Mouse (Mus musculus): ENCODE results near the gene Papln. TPM values are rescaled to one million over a fixed set of nuclear protein-coding genes. Genes with fewer than 3 reads are reported as not detected.

The Papln gene
- polyA plus RNA-seq, 1 experiment from 2014 or later, result 0.36 TPM

DNA sequence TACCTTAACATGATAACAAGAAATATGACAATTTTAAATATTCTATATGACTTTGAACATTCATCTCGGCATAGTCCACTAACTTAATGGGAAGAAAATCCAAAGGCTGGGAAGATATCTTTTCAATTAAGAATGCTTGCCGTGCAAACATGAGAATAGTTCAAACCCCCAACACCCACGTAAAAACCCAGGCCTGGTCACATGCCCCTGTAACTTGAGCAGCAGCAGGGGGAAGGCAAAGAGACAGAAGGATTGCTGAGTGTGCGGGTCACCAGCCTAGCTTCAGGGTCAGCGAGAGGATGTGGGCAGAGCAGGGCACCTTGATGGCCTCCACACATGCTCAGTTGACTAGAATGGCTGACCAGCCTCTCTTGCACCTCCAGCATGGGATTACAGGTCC lies 21.7 kb upstream of the Papln start:
- WGBS, result 51% methylated on average over 5 of the region's 5 CpGs
- Histone ChIP-seq H3K9me3 (no peaks in the 10 kb centered on the region), H3K4me2 (no peak overlapping the region), H3K4me3 (replicated peaks) (no peak overlapping the region), H3K27ac (no peak overlapping the region), H3K4me1 (replicated peaks) (peaks cover 12% of the 10 kb centered on the region; the same call in 1 of the 2 replicates), H3K36me3 (peaks cover 8% of the 10 kb centered on the region; the same call in 1 of the 2 replicates), H3K9ac (replicated peaks) (no peak overlapping the region), H3K27me3 (no peaks in the 10 kb centered on the region)
- no peak for ATAC-seq (ENCODE audit: insufficient number of reproducible peaks, insufficient read depth, low FRiP score, low TSS enrichment, low read depth)

DNA sequence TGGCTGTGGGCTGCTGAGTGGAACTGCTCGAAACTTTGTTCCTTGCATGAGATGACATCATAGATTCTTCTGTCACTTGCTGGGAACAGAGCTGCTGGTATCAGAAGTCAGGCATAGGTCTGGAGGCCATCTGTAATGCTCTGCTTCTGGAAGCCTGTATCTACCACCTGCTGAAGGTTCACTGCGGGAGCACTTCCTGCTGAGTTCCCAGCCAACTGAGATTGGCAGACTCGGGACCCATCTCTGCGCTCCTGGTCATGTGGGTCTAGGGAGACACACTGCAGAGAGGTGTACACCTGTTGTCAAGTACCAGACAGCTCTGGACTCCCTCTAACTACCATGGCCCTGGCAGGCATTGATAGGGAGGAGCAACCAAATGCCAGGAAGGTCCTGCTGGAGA lies 20.6 kb upstream of the Papln start:
- ATAC-seq (ENCODE audit: insufficient number of reproducible peaks, insufficient read depth, low FRiP score, low TSS enrichment, low read depth), result no peak
- Histone ChIP-seq H3K9me3 (no peaks in the 10 kb centered on the region), H3K27me3 (no peaks in the 10 kb centered on the region), H3K4me3 (replicated peaks) (no peak overlapping the region), H3K4me1 (replicated peaks) (peaks cover 12% of the 10 kb centered on the region; the same call in 1 of the 2 replicates), H3K36me3 (no peaks in the 10 kb centered on the region), H3K4me2 (no peak overlapping the region), H3K27ac (no peak overlapping the region), H3K9ac (replicated peaks) (no peak overlapping the region)
- WGBS, result 77% methylated on average over 4 of the region's 4 CpGs

DNA sequence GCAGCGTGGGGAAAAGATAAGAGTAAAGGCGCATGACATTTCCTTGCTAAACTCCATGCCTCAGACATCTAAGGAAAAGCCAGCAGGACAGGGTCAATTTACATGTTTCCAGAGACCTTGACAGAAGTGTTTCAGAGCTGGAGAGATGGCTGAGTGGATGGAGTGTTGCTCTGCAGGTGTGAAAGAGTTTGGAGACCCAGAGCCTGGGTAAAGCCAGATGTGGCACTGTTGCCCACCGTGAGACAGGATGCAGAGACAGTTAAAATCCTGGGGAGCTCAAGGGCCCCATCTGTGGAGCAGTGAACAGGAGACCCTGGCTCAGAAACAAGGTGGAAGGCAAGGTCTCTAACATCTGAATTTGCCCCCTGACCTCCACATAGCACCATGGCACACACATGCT lies 19.7 kb upstream of the Papln start:
- H3K9me3 ChIP-seq, result no peaks in the 10 kb centered on the region
- 59% methylated on average over 3 of the region's 3 CpGs for WGBS
- H3K9ac ChIP-seq (replicated peaks), result no peak overlapping the region
- H3K4me1 ChIP-seq (replicated peaks), result peaks cover 12% of the 10 kb centered on the region; the same call in 1 of the 2 replicates
- no peak overlapping the region for H3K27ac ChIP-seq
- no peak overlapping the region for H3K4me2 ChIP-seq
- no peaks in the 10 kb centered on the region for H3K36me3 ChIP-seq
- H3K27me3 ChIP-seq, result no peaks in the 10 kb centered on the region
- no peak overlapping the region for H3K4me3 ChIP-seq (replicated peaks)
- no peak for ATAC-seq (ENCODE audit: insufficient number of reproducible peaks, insufficient read depth, low FRiP score, low TSS enrichment, low read depth)

DNA sequence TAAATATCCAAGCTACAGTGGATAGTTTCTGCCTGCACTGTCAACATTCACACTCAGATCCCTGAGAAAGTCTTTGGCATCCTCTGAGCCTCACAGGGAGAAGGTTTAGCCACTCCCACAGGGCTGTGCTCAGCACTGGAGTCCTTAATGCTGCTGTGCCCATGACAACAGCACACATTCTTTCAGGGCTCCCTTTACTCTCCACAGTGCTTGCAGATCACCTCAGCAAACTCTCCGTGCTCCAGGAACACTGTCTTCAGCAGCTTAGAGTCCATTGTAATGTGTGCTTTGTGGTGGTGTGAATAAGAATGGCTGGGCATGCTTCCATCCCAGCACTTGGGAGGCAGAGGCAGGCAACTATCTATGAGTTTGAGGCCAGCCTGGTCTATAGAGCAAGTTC lies 14.2 kb upstream of the Papln start:
- Histone ChIP-seq H3K4me3 (replicated peaks) (no peak overlapping the region), H3K4me2 (no peak overlapping the region)
- WGBS, result 81% methylated on average over 1 of the region's 1 CpGs

DNA sequence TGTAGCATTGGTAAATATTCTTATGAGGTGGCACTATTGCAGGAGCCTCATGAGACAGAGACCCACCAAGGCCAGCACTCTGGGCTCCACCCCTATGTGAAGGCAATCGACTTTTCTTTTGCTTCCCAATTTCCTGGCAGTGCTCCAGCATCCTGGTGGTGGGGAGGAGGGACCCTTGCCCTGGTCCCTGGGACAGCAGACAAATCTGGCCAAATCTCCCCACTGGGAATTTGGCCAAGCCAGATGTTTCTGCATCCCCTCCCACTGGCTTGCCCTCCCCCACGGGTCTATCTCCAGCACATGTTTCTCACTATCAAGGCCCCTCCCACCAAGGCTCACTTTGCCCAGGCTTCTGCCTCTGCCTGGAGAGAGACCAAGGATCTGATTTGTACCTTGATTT lies 10.9 kb upstream of the Papln start:
- no peak overlapping the region for H3K4me3 ChIP-seq (replicated peaks)
- peak overlapping the region; percentile 45; the same call in 1 of the 2 replicates for H3K27ac ChIP-seq

More for the DNA sequence above, 14.2 kb upstream of the Papln start:
- H3K9me3 ChIP-seq, result 0 out of 2 replicates have a peak, but pooled peaks cover 4% of the 10 kb centered on the region
- no peaks in the 10 kb centered on the region for H3K27me3 ChIP-seq
- H3K27ac ChIP-seq, result no peak overlapping the region
- H3K4me1 ChIP-seq (replicated peaks), result peaks cover 18% of the 10 kb centered on the region
- no peak overlapping the region for H3K9ac ChIP-seq (replicated peaks)
- H3K36me3 ChIP-seq, result no peaks in the 10 kb centered on the region
- ATAC-seq (ENCODE audit: insufficient number of reproducible peaks, insufficient read depth, low FRiP score, low TSS enrichment, low read depth), result no peak

DNA sequence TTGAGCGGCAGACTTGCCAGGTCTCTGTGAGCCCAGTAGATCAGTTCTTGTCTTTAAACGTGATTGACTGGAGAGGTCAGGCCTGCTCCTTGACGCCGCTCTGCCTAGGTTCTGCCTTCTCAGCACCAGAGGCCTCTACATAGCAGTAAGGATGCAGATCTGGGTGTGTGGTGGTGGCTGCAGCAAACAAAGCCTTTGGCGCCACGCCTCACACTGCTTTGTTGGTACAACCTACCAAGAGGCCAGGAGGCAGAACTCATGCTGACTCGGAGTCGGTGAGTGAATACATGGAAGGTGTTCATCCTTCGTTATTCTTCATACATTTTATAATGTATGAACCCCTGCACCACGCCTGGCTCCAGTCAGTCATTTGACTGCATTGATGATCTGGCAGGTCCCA lies 4.7 kb upstream of the Papln start:
- H3K4me3 ChIP-seq (replicated peaks), result no peak overlapping the region
- H3K9me3 ChIP-seq, result no peaks in the 10 kb centered on the region
- no peaks in the 10 kb centered on the region for H3K36me3 ChIP-seq
- H3K4me1 ChIP-seq (replicated peaks), result peaks cover 18% of the 10 kb centered on the region
- H3K4me2 ChIP-seq, result no peak overlapping the region
- peaks cover 6% of the 10 kb centered on the region; the same call in 1 of the 2 replicates for H3K27me3 ChIP-seq
- no peak overlapping the region for H3K9ac ChIP-seq (replicated peaks)
- no peak for ATAC-seq (ENCODE audit: insufficient number of reproducible peaks, insufficient read depth, low FRiP score, low TSS enrichment, low read depth)
- H3K27ac ChIP-seq, result no peak overlapping the region
- 77% methylated on average over 10 of the region's 10 CpGs for WGBS

More for the DNA sequence above, 10.9 kb upstream of the Papln start:
- peaks cover 13% of the 10 kb centered on the region for H3K4me1 ChIP-seq (replicated peaks)
- ATAC-seq (ENCODE audit: insufficient number of reproducible peaks, insufficient read depth, low FRiP score, low TSS enrichment, low read depth), result no peak
- no peaks in the 10 kb centered on the region for H3K36me3 ChIP-seq
- H3K27me3 ChIP-seq, result no peaks in the 10 kb centered on the region
- WGBS, result 27% methylated on average over 2 of the region's 2 CpGs
- H3K9ac ChIP-seq (replicated peaks), result no peak overlapping the region
- H3K4me2 ChIP-seq, result no peak overlapping the region
- H3K9me3 ChIP-seq, result 0 out of 2 replicates have a peak, but pooled peaks cover 4% of the 10 kb centered on the region

DNA sequence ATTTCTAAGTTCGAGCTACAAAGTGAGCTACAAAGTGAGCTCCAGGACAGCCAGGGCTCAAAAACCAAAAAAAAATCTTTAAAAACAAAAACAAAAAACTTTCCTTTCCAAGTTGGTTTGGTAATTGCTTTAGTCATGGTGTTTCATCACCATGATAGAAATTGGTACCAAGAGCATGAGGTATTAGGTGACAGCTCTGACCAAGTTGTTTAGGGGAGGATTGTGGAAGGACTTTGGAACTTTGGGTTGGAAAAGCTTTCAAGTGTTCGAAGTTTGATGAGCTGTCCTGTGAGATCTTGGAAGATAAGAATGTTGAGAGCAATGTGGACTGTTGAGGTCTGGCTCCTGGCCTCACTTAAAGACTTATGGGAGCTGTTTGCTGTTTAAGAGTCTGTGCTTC lies 3.2 kb upstream of the Papln start:
- Histone ChIP-seq H3K9ac (replicated peaks) (no peak overlapping the region), H3K36me3 (no peaks in the 10 kb centered on the region), H3K4me2 (no peak overlapping the region), H3K4me3 (replicated peaks) (no peak overlapping the region), H3K27ac (no peak overlapping the region), H3K4me1 (replicated peaks) (peaks cover 24% of the 10 kb centered on the region), H3K9me3 (no peaks in the 10 kb centered on the region), H3K27me3 (peaks cover 13% of the 10 kb centered on the region)
- no peak for ATAC-seq (ENCODE audit: insufficient number of reproducible peaks, insufficient read depth, low FRiP score, low TSS enrichment, low read depth)
- 84% methylated on average over 2 of the region's 2 CpGs for WGBS

DNA sequence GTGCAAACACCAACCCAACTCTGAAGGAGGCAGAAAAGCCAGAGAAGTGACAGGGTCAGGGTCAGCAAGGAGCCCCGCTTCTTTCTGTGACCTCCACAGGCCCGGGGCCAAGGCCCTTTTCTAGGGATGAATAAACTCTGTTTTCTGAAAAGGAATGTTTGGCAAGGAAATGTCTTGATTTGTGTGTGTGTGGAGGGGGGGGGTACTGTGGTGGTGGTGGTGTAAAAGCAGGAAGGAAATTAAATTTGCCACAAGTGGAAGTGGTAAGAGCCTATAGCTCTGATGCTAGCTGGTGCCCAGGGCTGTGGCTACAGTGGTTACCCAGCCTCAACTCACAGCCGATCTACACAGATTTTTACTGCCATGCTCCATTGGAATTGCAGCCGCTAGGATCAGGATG lies 728 bp upstream of the Papln start:
- peaks cover 37% of the 10 kb centered on the region for H3K4me1 ChIP-seq (replicated peaks)
- H3K9me3 ChIP-seq, result no peaks in the 10 kb centered on the region
- H3K9ac ChIP-seq (replicated peaks), result no peak overlapping the region
- WGBS, result 32% methylated on average over 4 of the region's 4 CpGs
- H3K27me3 ChIP-seq, result peaks cover 25% of the 10 kb centered on the region
- ATAC-seq (ENCODE audit: insufficient number of reproducible peaks, insufficient read depth, low FRiP score, low TSS enrichment, low read depth), result no peak
- H3K4me3 ChIP-seq (replicated peaks), result no peak overlapping the region
- no peak overlapping the region for H3K4me2 ChIP-seq
- H3K36me3 ChIP-seq, result no peaks in the 10 kb centered on the region
- H3K27ac ChIP-seq, result 0 out of 2 replicates have a peak overlapping the region, but pooled peaks have one; percentile 7

DNA sequence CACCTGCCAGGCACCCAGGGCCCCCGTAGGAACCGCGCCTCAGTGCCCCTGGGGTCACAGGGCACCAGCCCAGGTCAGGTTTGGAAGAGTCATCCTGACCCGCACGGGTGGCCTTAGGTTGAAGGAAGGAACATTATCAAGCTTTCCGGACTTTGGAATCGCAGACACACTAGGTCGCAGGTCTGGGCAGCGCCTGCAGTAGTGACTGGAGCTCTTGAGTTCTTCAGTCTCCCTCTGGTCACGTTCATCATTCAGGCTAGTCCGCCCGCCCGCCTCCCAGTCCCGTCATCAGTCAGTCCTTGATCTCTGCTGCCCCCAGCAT lies 571 bp downstream of the Papln start:
- H3K9ac ChIP-seq (replicated peaks), result peak overlapping the region; percentile 28
- no peaks in the 10 kb centered on the region for H3K9me3 ChIP-seq
- peak overlapping the region; percentile 27 for H3K4me3 ChIP-seq (replicated peaks)
- H3K27ac ChIP-seq, result no peak overlapping the region
- peak overlapping the region; percentile 65 for H3K4me2 ChIP-seq
- no peaks in the 10 kb centered on the region for H3K36me3 ChIP-seq
- no peak for ATAC-seq (ENCODE audit: insufficient number of reproducible peaks, insufficient read depth, low FRiP score, low TSS enrichment, low read depth)
- H3K27me3 ChIP-seq, result peaks cover 27% of the 10 kb centered on the region
- WGBS, result 8% methylated on average over 14 of the region's 14 CpGs
- H3K4me1 ChIP-seq (replicated peaks), result peaks cover 50% of the 10 kb centered on the region

DNA sequence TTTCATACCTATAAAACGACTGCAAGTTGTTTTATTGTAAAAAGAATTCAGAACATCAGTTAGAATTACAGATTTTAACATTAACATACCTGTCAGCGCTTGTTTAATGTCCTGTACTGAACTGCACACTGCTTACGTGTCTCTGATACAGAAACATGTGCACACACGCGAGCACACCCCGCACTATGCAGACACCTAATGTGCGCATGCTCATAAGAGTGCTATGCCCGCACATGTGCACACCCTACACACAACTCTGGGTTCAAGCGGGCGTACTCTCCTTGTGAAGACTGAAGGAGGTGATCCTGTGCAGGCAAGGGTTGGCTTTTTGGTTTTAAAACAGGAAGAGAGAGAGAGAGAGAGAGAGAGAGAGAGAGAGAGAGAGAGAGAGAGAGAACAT lies 1.1 kb downstream of the Papln start:
- Histone ChIP-seq H3K9ac (replicated peaks) (no peak overlapping the region), H3K27me3 (peaks cover 30% of the 10 kb centered on the region), H3K27ac (no peak overlapping the region), H3K9me3 (no peaks in the 10 kb centered on the region), H3K4me2 (peak overlapping the region; percentile 65; the same call in 1 of the 2 replicates), H3K4me3 (replicated peaks) (no peak overlapping the region), H3K4me1 (replicated peaks) (peaks cover 55% of the 10 kb centered on the region), H3K36me3 (no peaks in the 10 kb centered on the region)
- ATAC-seq (ENCODE audit: insufficient number of reproducible peaks, insufficient read depth, low FRiP score, low TSS enrichment, low read depth), result no peak
- WGBS, result 77% methylated on average over 10 of the region's 10 CpGs

DNA sequence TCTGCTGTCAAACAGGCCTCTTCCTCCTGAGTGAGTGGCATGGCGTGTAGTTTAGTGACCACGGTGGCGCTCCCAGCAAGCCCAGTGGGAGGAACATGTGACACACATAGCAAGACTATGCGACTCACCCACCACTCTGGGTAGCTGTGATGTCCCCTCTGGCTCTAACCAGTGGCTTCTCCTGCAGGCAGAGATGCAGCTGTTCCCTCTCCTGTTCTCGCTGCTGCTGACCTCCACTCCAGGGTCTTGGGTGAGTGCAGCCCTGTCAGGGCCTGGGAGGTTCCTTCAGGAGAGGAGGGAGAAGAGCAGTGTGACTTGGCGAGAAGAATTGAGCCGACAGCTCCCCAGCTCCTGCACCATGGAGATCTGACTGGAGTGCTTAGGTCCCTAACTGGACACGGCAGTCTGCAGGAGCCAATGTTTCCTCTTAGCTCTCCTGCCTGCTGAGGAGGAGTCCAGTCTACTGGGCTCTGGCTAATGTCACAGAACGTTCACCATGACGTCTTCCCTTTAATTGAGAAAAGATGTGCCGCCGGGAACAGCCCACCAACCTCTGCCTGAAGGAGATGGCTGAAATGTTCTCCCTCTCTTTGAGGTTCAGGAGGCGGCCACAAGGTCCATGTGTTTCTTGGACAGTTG lies 2.6 kb downstream of the Papln start:
- WGBS, result 37% methylated on average over 13 of the region's 13 CpGs
- peaks cover 69% of the 10 kb centered on the region for H3K4me1 ChIP-seq (replicated peaks)
- no peak overlapping the region for H3K4me2 ChIP-seq
- no peak overlapping the region for H3K4me3 ChIP-seq (replicated peaks)
- peaks cover 35% of the 10 kb centered on the region for H3K27me3 ChIP-seq
- H3K9ac ChIP-seq (replicated peaks), result no peak overlapping the region
- H3K36me3 ChIP-seq, result no peaks in the 10 kb centered on the region
- ATAC-seq (ENCODE audit: insufficient number of reproducible peaks, insufficient read depth, low FRiP score, low TSS enrichment, low read depth), result no peak
- H3K27ac ChIP-seq, result no peak overlapping the region
- H3K9me3 ChIP-seq, result no peaks in the 10 kb centered on the region

DNA sequence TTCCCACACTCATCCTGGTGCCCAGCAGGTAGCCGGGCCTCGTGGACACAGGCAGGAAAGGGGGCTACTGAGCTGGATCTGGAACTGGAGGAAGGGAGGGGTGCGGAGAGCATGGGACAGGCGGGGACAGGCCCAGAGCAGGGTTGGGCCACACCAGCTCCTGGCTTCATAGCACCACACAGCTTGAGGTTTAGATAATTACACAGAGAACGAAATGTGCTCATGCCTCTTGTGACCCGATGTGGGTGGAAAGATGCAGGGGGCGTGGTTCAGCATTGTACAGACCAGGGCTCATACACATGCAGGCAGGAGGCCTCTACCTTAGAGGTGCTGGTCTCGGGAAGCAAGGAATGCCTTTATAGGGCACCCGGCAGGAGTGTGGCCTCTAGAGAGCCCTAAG lies 4.4 kb downstream of the Papln start:
- Histone ChIP-seq H3K27ac (0 out of 2 replicates have a peak overlapping the region, but pooled peaks have one; percentile 2), H3K9me3 (no peaks in the 10 kb centered on the region), H3K4me1 (replicated peaks) (peaks cover 60% of the 10 kb centered on the region), H3K4me3 (replicated peaks) (no peak overlapping the region), H3K4me2 (no peak overlapping the region), H3K9ac (replicated peaks) (no peak overlapping the region), H3K36me3 (no peaks in the 10 kb centered on the region), H3K27me3 (peaks cover 42% of the 10 kb centered on the region)
- ATAC-seq (ENCODE audit: insufficient number of reproducible peaks, insufficient read depth, low FRiP score, low TSS enrichment, low read depth), result no peak
- 57% methylated on average over 9 of the region's 9 CpGs for WGBS

Measured in limb, embryonic 12.5 days (tissue).